Mouse (Mus musculus): ENCODE measurements at regions not wholly inside any gene's neighbourhood (a gene's known extent, or its start where the extent isn't known, plus 50 kb on each side); places are given as distances from the start of the nearest gene placed in this dataset.
"Not testable (repeated sequence)": the region's sequence is repeated elsewhere in the genome, so short reads cannot be mapped to it uniquely, and the experiment has no call there.

DNA sequence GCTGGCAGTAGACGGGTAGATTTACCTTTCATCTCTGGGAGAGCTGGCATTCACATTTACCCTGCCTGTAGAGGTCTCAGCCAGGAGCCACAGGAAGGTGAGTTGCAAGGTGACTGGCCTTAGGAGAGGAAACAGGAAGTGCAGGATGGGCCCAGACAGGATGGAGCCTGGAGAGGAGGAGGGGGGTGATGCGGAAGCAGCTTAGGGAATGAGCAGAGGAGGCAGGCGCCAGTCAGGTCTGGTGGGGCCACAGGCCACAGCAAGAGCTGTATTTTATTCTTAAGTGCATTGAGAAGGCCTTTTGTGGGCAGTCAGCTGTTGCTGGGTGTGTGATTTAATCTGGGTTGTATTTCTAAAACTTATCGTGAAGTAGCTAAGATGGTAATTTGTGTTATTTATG, 108.2 kb upstream of the Nxpe4 start:
- ATAC-seq (ENCODE audit: insufficient number of reproducible peaks, low FRiP score, low TSS enrichment, low read depth): no peak
- H3K4me1 ChIP-seq: no peaks in the 10 kb centered on the region
- 57% methylated on average over 4 of the region's 4 CpGs for WGBS
- H3K4me3 ChIP-seq (replicated peaks): no peak overlapping the region
- H3K27ac ChIP-seq (replicated peaks): no peak overlapping the region
- no peak overlapping the region for H3K4me2 ChIP-seq (replicated peaks)
- H3K36me3 ChIP-seq: no peaks in the 10 kb centered on the region
- H3K27me3 ChIP-seq: no peaks in the 10 kb centered on the region
- no peak overlapping the region for H3K9ac ChIP-seq
- H3K9me3 ChIP-seq (replicated peaks): no peaks in the 10 kb centered on the region

DNA sequence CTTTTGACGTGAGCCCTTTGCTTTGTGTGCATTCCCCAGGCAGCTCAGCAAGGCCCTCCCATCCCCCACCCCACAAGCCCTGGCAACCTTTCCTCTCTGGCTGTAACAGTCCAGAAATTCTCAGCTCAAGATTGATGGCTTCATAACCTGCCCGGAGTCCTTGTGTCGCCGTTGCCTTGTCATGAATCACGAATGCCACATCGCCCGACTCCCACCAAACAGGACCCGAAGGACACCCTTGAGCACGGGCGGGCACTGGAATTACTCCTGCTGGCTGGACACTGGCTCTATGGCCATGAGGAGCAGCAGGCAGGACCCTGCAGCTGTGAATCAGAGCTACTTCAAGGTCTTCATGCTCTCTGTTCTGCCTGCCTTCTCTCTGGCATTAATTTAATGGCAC, 106.6 kb upstream of the Nxpe4 start:
- Histone ChIP-seq H3K27me3 (no peaks in the 10 kb centered on the region), H3K9ac (no peak overlapping the region)
- ATAC-seq (ENCODE audit: insufficient number of reproducible peaks, low FRiP score, low TSS enrichment, low read depth): no peak

DNA sequence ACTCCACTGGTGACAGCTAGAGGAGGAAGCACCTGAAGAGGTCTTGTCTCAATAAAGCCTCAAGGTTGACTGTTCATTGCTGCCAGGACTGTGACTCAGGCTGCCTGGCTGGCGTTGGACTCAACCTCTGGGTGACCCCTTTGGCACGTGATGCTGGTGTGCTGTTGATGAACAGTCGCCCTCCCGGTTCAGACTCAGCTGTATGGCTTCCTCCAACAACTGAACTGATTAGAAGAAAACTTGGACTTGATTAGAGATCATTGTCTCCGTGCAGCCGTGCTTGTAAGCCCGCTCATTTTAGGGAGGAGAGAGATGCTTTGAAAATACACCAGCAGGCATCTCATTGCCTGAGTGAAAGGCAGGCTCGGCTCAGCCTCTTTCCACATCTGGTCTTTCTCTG, 103.2 kb upstream of the Nxpe4 start:
- H3K9ac ChIP-seq: no peak overlapping the region
- H3K4me1 ChIP-seq: no peaks in the 10 kb centered on the region
- ATAC-seq (ENCODE audit: insufficient number of reproducible peaks, low FRiP score, low TSS enrichment, low read depth): no peak
- H3K4me3 ChIP-seq (replicated peaks): no peak overlapping the region
- no peaks in the 10 kb centered on the region for H3K36me3 ChIP-seq
- H3K4me2 ChIP-seq (replicated peaks): no peak overlapping the region
- H3K27ac ChIP-seq (replicated peaks): no peak overlapping the region
- no peaks in the 10 kb centered on the region for H3K27me3 ChIP-seq
- no peaks in the 10 kb centered on the region for H3K9me3 ChIP-seq (replicated peaks)
- WGBS: 50% methylated on average over 8 of the region's 8 CpGs

More for the DNA sequence above, 106.6 kb upstream of the Nxpe4 start:
- 83% methylated on average over 10 of the region's 10 CpGs for WGBS
- Histone ChIP-seq H3K27ac (replicated peaks) (no peak overlapping the region), H3K36me3 (no peaks in the 10 kb centered on the region), H3K4me1 (no peaks in the 10 kb centered on the region), H3K4me2 (replicated peaks) (no peak overlapping the region), H3K4me3 (replicated peaks) (no peak overlapping the region), H3K9me3 (replicated peaks) (no peaks in the 10 kb centered on the region)

DNA sequence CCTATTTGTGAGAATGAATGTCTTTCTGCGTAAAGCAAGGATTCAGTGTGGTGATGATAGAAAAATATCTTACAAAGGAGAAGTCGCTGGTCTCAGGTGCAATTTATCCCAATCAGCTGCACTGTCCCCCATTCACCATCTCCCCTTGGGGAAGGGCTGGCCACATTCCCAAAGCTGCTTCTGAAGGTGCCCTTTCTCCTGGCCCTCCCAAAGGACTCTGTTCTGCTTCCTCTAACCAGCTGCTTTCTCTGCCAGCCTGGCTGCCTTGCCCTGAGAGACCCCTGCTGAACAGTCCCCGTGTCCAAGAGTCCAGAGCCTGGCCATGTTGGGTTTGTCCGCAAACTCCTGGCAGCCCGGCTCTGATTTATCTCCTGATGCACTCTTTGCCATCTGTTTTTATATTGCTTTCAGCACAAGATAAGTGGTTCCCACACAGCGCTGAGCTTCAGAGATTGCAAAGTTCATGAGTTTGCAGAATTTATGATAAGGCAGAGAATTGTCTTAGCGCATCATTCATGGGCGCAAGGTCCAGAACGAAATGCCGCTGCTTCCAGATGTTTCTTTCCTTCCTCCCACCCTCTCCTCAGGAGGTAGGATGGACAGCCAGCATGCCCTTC, 102.2 kb upstream of the Nxpe4 start:
- no peaks in the 10 kb centered on the region for H3K4me1 ChIP-seq
- H3K4me3 ChIP-seq (replicated peaks): no peak overlapping the region
- 92% methylated on average over 10 of the region's 10 CpGs for WGBS
- H3K9ac ChIP-seq: no peak overlapping the region
- no peaks in the 10 kb centered on the region for H3K36me3 ChIP-seq
- ATAC-seq (ENCODE audit: insufficient number of reproducible peaks, low FRiP score, low TSS enrichment, low read depth): no peak
- H3K27ac ChIP-seq (replicated peaks): no peak overlapping the region
- H3K9me3 ChIP-seq (replicated peaks): no peaks in the 10 kb centered on the region
- H3K27me3 ChIP-seq: no peaks in the 10 kb centered on the region
- no peak overlapping the region for H3K4me2 ChIP-seq (replicated peaks)

DNA sequence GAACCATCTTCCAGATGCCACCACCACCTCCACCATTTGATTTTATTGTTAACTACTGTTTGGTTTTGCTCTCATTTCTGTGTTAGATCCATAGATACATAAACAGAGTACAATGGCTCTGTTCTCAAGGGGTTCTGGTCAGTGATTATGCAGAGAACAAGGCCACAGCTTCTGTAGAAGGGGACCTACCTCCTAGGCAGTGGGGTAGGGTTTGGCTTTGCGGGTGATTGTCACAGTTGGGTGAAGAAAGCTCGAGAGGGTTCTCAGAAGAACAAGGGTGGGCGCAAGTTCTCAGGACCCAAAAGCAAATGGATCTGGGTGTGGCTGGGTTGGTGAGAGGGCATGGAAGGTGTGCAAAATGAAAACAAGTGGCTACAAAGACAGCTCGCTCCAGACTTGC, 100.8 kb upstream of the Nxpe4 start:
- Histone ChIP-seq H3K4me2 (replicated peaks) (no peak overlapping the region), H3K4me1 (no peaks in the 10 kb centered on the region), H3K27ac (replicated peaks) (no peak overlapping the region), H3K36me3 (no peaks in the 10 kb centered on the region), H3K27me3 (no peaks in the 10 kb centered on the region; the same call in 1 of the 2 replicates), H3K4me3 (replicated peaks) (no peak overlapping the region), H3K9ac (no peak overlapping the region), H3K9me3 (replicated peaks) (no peaks in the 10 kb centered on the region)
- WGBS: 88% methylated on average over 4 of the region's 4 CpGs
- no peak for ATAC-seq (ENCODE audit: insufficient number of reproducible peaks, low FRiP score, low TSS enrichment, low read depth)

DNA sequence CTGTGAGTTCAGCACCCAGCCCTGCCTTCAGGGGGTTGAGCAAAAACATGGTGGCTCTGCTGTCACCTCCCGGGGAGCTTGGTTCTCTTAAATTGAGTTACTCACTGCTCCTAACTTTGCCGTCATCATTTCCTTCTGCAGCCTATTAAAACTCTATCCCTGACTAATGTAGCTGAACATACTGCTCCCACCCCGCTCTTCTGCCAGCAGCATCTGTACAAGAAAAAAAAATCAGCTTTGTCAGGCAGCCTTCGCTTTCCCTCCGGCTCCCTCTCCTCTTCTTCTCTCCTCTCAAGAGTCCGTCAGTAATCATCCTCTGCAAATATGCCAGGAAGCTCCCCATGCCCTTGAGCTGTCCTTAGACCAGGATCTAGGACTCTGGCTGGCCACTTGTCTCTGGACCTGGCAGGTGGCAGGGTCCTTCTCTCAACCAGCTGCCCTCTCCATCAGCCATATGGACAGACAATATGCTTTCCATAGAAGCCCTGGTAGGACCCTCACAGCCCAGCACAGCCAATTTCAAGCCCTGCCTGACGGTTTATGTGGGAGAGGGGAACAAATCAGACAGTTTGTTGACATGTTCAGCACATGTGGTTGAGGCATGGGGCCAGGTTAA, 95.0 kb upstream of the Nxpe4 start:
- no peak overlapping the region for H3K4me3 ChIP-seq (replicated peaks)
- 49% methylated on average over 7 of the region's 7 CpGs for WGBS

DNA sequence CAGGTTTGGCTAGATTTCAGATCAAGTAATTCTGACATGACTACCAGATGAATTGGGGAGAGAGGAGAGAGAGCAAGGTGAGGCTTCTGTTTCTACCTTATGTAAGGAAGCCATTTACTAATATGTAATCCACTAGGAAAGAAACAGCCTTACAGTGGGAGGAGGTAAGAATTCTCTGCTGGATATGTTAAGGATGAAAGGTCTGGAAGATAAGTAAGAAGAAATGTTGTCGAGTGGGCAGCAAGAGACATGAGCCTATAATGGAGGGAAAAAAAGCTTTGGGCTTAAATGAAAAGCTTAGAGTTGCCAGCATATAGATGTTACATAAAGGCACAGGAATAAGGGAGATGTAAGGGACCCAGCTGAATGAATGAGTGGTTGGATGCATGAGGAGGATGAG, 89.2 kb upstream of the Nxpe4 start:
- Histone ChIP-seq H3K27me3 (no peaks in the 10 kb centered on the region), H3K9me3 (replicated peaks) (no peaks in the 10 kb centered on the region), H3K4me3 (replicated peaks) (no peak overlapping the region), H3K9ac (no peak overlapping the region), H3K4me2 (replicated peaks) (no peak overlapping the region), H3K27ac (replicated peaks) (no peak overlapping the region), H3K4me1 (no peaks in the 10 kb centered on the region), H3K36me3 (no peaks in the 10 kb centered on the region)
- ATAC-seq (ENCODE audit: insufficient number of reproducible peaks, low FRiP score, low TSS enrichment, low read depth): no peak
- 83% methylated on average over 1 of the region's 1 CpGs for WGBS

More for the DNA sequence above, 95.0 kb upstream of the Nxpe4 start:
- no peak overlapping the region for H3K9ac ChIP-seq
- H3K27ac ChIP-seq (replicated peaks): no peak overlapping the region
- H3K9me3 ChIP-seq (replicated peaks): no peaks in the 10 kb centered on the region
- H3K27me3 ChIP-seq: no peaks in the 10 kb centered on the region; the same call in 1 of the 2 replicates
- no peaks in the 10 kb centered on the region for H3K36me3 ChIP-seq
- H3K4me1 ChIP-seq: peaks cover 7% of the 10 kb centered on the region; the same call in 1 of the 2 replicates
- no peak for ATAC-seq (ENCODE audit: insufficient number of reproducible peaks, low FRiP score, low TSS enrichment, low read depth)
- H3K4me2 ChIP-seq (replicated peaks): peak overlapping the region; percentile 12; the same call in 1 of the 2 replicates

DNA sequence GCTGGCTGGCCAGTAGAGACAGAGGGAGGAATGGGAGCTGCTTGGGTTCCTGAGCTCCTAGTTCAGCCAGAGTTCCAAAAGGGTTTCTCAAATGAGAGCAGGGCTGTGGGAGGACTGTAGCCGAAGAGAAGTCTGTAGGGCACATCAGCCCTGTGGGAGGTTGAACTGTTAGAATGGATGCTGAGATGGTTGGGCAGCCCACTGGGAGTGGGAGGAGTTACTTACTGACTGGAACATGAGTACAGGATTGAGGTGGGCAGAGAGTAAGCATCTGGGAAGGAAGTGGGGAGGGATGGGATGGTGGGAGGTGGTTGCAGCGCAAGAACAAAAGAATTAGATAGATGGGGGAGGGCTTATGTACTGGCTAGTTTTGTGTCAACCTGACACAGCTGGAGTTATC, 88.7 kb upstream of the Nxpe4 start:
- Histone ChIP-seq H3K27ac (replicated peaks) (no peak overlapping the region), H3K27me3 (no peaks in the 10 kb centered on the region), H3K9me3 (replicated peaks) (no peaks in the 10 kb centered on the region), H3K36me3 (no peaks in the 10 kb centered on the region), H3K4me3 (replicated peaks) (no peak overlapping the region), H3K4me2 (replicated peaks) (no peak overlapping the region), H3K9ac (no peak overlapping the region), H3K4me1 (no peaks in the 10 kb centered on the region)
- ATAC-seq (ENCODE audit: insufficient number of reproducible peaks, low FRiP score, low TSS enrichment, low read depth): no peak
- 72% methylated on average over 2 of the region's 2 CpGs for WGBS

DNA sequence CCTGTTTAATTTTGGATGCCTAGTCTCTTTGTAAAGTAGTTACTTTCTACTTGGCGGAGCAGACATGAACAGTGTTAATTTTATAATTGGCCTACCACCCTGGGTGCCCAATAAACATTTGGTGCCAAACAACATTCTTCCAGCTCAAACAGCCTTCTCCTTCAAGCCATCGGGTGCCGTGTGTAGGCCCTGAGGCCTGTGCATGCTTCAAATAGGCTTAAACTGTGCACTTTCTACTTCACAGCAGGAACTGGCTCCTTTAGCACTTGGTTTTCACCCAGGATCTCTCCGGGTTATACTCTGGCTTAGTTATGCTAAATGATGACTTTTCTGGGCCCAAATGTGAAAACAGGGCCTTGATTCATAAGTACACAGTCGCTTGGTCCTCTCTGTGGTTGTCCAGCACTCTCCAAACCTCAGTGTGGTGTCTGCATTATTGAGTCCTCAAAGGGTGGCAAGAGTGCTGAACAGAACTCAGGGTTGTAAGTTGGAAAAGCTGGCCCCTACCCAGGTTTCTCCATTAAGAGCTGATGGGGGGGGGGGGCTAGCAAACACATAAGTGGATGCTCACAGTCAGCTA, 86.1 kb upstream of the Nxpe4 start:
- Histone ChIP-seq H3K9ac (no peak overlapping the region), H3K27ac (replicated peaks) (no peak overlapping the region), H3K4me3 (replicated peaks) (no peak overlapping the region), H3K9me3 (replicated peaks) (no peaks in the 10 kb centered on the region), H3K36me3 (no peaks in the 10 kb centered on the region), H3K27me3 (no peaks in the 10 kb centered on the region), H3K4me1 (no peaks in the 10 kb centered on the region), H3K4me2 (replicated peaks) (no peak overlapping the region)
- ATAC-seq (ENCODE audit: insufficient number of reproducible peaks, low FRiP score, low TSS enrichment, low read depth): no peak
- WGBS: 75% methylated on average over 5 of the region's 5 CpGs

DNA sequence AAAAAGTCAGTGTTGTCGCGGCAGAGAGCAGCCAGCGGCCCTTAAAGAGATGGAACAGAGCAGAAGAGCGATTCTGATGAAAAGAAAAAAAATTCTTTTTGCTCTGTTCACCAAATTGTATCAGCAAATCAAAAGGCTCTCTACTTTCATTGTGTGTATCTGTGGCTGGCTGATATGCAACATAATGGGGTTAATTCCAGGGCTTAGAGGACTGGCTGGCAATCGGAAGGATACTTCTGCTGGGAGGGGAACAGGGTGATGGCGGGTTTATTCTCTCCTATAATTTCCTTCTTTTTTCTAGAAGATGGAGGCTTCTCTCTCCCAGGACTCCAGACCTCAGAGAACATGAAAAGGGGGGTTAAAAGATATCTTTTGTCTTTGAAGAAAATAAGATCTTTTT, 79.4 kb upstream of the Nxpe4 start:
- Histone ChIP-seq H3K9ac (no peak overlapping the region), H3K4me2 (replicated peaks) (no peak overlapping the region), H3K27me3 (no peaks in the 10 kb centered on the region), H3K4me1 (no peaks in the 10 kb centered on the region), H3K4me3 (replicated peaks) (no peak overlapping the region), H3K27ac (replicated peaks) (no peak overlapping the region), H3K36me3 (no peaks in the 10 kb centered on the region), H3K9me3 (replicated peaks) (no peaks in the 10 kb centered on the region)
- 49% methylated on average over 6 of the region's 6 CpGs for WGBS
- no peak for ATAC-seq (ENCODE audit: insufficient number of reproducible peaks, low FRiP score, low TSS enrichment, low read depth)

DNA sequence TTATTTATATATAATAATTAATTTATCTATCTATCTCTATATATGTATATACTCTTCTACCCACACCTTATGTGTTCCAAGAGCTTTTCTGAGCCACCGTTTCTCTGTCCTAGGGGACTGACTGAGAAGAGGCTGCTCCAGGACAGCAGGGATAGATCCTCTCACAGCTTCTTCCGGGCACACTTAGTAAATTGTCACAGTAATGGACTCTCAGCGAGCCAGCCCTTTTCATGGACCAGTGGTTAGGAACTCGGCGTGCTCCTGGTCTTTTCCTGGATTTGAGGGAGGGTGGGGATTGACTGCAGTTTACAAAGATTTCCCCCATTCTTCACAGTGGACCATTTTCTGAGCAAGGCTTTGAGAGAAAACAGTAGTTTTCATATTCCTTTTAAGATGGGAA, 77.6 kb upstream of the Nxpe4 start:
- H3K4me2 ChIP-seq (replicated peaks); ATAC-seq (ENCODE audit: insufficient number of reproducible peaks, low FRiP score, low TSS enrichment, low read depth); H3K27ac ChIP-seq (replicated peaks); H3K9ac ChIP-seq; H3K36me3 ChIP-seq; H3K4me1 ChIP-seq; H3K9me3 ChIP-seq (replicated peaks); H3K27me3 ChIP-seq; H3K4me3 ChIP-seq (replicated peaks): not testable (repeated sequence)
- WGBS: 64% methylated on average over 5 of the region's 5 CpGs

DNA sequence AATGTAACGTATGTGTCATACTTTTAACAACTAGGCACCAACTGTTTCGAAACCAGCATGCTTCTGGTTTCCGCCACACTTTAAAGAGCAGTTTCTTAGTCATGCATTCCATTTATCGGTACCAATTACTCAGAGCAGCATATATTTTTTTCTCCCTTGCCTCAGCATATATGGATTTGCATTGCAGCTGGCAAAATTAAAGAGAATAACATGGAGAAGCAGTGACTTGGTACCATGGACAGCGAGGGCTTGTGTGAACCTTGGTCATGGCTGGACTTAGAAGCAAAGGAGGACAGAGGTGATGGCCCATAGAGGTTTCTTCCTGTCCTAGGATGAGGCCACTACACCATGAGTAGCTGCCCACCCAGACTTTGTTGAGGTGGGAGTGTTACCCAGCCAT, 72.2 kb upstream of the Nxpe4 start:
- no peak overlapping the region for H3K4me3 ChIP-seq (replicated peaks)
- WGBS: 64% methylated on average over 5 of the region's 5 CpGs
- no peak for ATAC-seq (ENCODE audit: insufficient number of reproducible peaks, low FRiP score, low TSS enrichment, low read depth)

More for the DNA sequence above, 72.2 kb upstream of the Nxpe4 start:
- H3K27ac ChIP-seq (replicated peaks): no peak overlapping the region
- H3K4me1 ChIP-seq: no peaks in the 10 kb centered on the region
- no peak overlapping the region for H3K9ac ChIP-seq
- no peaks in the 10 kb centered on the region for H3K36me3 ChIP-seq
- no peaks in the 10 kb centered on the region for H3K9me3 ChIP-seq (replicated peaks)
- no peaks in the 10 kb centered on the region for H3K27me3 ChIP-seq
- no peak overlapping the region for H3K4me2 ChIP-seq (replicated peaks)
